Mouse (Mus musculus) olfactory bulb, adult 2 months (tissue): ENCODE measurements around the gene Ppm1b.

ENCODE experiments used
- CTCF ChIP-seq: fragments of 200-500 bp; IDR thresholded peaks from 2 replicates; pipeline ENCODE4 v1.5.1; 2012; ENCODE audit warnings: low read depth, mild to moderate bottlenecking, low read length, moderate library complexity; ENCODE audit not compliant: insufficient read depth
- POLR2A ChIP-seq: fragments of 200-500 bp; IDR thresholded peaks from 2 replicates; pipeline ENCODE4 v1.6.1; 2012; ENCODE audit warnings: mild to moderate bottlenecking, low read depth, low read length, moderate library complexity; ENCODE audit not compliant: insufficient read depth

GRCm38 (mm10) chr17:84943033-84943393 is 13.5 kb upstream of the Ppm1b start:
- TF ChIP-seq CTCF = no peak
- no peak for TF ChIP-seq POLR2A
